Mouse (Mus musculus) kidney, adult 2 months (tissue): Measurements from ENCODE around the gene Prkcsh.

ENCODE experiments used
- CTCF ChIP-seq: fragments of 200-500 bp; conservative IDR thresholded peaks from 2 replicates; pipeline ENCODE4 v1.5.1; 2011; ENCODE audit warnings: low read depth, mild to moderate bottlenecking, control low read depth, low read length, moderate library complexity, mixed read lengths; ENCODE audit not compliant: insufficient read depth, insufficient read length
- POLR2A ChIP-seq: fragments of 200-500 bp; IDR thresholded peaks from one replicate; pipeline ENCODE4 v1.6.1; 2011; ENCODE audit warnings: low read depth, low read length, control low read depth

DNA sequence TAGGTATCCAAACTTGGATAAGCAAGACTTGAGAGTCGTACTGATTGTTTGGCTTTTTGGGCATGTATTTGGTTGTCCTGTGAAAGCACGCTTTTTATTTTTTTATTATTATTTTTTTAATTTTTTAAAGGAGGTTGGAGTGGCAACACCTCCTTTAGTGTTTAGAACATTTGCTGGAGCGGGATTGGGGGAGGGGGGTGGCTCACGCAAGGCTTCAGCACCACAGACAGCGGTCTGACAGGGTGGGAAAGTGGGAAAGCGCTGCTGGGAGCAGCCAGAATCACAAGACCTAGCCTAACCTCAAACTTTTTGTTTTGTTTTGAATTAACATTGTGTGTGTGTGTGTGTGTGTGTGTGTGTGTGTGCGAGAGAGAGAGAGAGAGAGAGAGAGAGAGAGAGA, 51.1 kb downstream of the Prkcsh start:
- no peak for TF ChIP-seq POLR2A
- TF ChIP-seq CTCF, result no peak
